Mouse (Mus musculus) gonadal fat pad, adult 2 months (tissue): Measurements from ENCODE around the gene Sulf2. TPM values are rescaled to one million over a fixed set of nuclear protein-coding genes. Genes with fewer than 3 reads are reported as not detected.

Source experiments
- polyA plus RNA-seq: library from polyadenylated mRNA; depleted of rRNA; stranded (reverse); fragments of >200 nt; gene quantifications from 2 replicates; pipeline ENCODE4 v1.2.3, GENCODE M21; 2012; rRNA removed

Gene Sulf2
- polyA plus RNA-seq, 1 experiment, result 132 TPM

Other genes with a start within 250 kb of the Sulf2 start
- 31.5 and 31.9 TPM in 2 replicates for gene Ncoa3, start 163.0 kb downstream of the Sulf2 start, polyA plus RNA-seq